Mouse (Mus musculus): ENCODE results near the gene Slc38a4. TPM values are rescaled to one million over a fixed set of nuclear protein-coding genes. Genes with fewer than 3 reads are reported as not detected.

Gene Slc38a4
- polyA plus RNA-seq, 1 experiment from 2014 or later = 74.2 TPM

GRCm38 (mm10) chr15:96963735-96964134 lies 92.0 kb downstream of the Slc38a4 start:
- no peak overlapping the region for H3K4me3 ChIP-seq (ENCODE audit: low read length)
- H3K4me1 ChIP-seq (ENCODE audit: insufficient read depth, low read length) = peaks cover 4% of the 10 kb centered on the region; the same call in 1 of the 2 replicates
- H3K9ac ChIP-seq (replicated peaks; ENCODE audit: low read length) = no peak overlapping the region
- no peaks in the 10 kb centered on the region for H3K9me3 ChIP-seq (ENCODE audit: low read length)
- H3K27ac ChIP-seq (ENCODE audit: low read length) = no peak overlapping the region
- WGBS = 74% methylated on average over 10 of the region's 10 CpGs
- no peaks in the 10 kb centered on the region for H3K36me3 ChIP-seq (ENCODE audit: insufficient read depth, low read length)
- no peaks in the 10 kb centered on the region for H3K27me3 ChIP-seq (ENCODE audit: insufficient read depth, low read length)
- no peak for ATAC-seq (ENCODE audit: low FRiP score, low TSS enrichment)
- H3K4me2 ChIP-seq (replicated peaks; ENCODE audit: low read depth, low read length) = no peak overlapping the region

DNA sequence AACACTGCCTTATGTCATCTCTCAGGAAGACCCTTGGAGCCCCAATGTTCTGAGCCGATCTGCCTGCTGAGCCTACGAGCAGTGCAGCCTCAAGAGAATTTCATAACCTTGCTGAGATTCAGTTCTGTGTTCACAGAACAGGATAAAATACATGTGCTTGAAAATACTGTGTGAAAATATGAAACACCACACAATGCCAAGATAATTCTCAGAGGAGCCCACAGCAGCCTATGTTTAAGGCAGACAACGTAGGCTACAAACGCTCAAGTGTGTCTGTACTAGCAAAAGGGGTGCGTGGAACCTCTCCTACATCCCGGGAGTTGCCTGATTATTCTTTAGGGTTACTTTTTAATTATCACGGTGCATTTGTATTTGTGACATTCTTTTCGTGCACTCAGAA lies 92.4 kb downstream of the Slc38a4 start:
- WGBS = 89% methylated on average over 8 of the region's 8 CpGs
- H3K36me3 ChIP-seq (ENCODE audit: insufficient read depth, low read length) = no peaks in the 10 kb centered on the region
- H3K9me3 ChIP-seq (ENCODE audit: low read length) = no peaks in the 10 kb centered on the region
- no peak overlapping the region for H3K4me3 ChIP-seq (ENCODE audit: low read length)
- no peak overlapping the region for H3K27ac ChIP-seq (ENCODE audit: low read length)
- no peak for ATAC-seq (ENCODE audit: low FRiP score, low TSS enrichment)
- no peaks in the 10 kb centered on the region for H3K27me3 ChIP-seq (ENCODE audit: insufficient read depth, low read length)
- peaks cover 4% of the 10 kb centered on the region; the same call in 1 of the 2 replicates for H3K4me1 ChIP-seq (ENCODE audit: insufficient read depth, low read length)
- no peak overlapping the region for H3K9ac ChIP-seq (replicated peaks; ENCODE audit: low read length)
- H3K4me2 ChIP-seq (replicated peaks; ENCODE audit: low read depth, low read length) = no peak overlapping the region

DNA sequence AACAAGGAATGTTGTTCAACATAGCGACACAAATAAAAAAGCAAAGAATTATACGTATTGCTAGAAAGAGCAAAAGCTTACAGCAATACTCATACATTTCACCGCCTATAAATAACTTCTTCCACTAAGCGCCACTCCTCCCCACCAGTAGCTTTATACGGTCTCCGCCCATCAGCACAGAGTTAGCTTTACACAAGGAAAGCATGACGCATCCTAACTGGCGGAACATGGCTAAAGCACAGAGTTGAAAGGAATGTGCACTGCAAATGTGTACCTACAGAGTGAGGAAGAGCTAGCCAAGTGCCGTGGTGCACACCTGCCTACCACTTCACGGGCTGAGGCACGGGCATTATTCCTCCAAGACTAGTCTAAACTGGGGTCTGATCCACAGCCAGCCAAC lies 95.4 kb downstream of the Slc38a4 start:
- no peak for ATAC-seq (ENCODE audit: low FRiP score, low TSS enrichment)
- 92% methylated on average over 11 of the region's 11 CpGs for WGBS
- H3K27me3 ChIP-seq (ENCODE audit: insufficient read depth, low read length) = no peaks in the 10 kb centered on the region
- H3K4me1 ChIP-seq (ENCODE audit: insufficient read depth, low read length) = peaks cover 4% of the 10 kb centered on the region; the same call in 1 of the 2 replicates
- no peaks in the 10 kb centered on the region for H3K9me3 ChIP-seq (ENCODE audit: low read length)
- H3K4me3 ChIP-seq (ENCODE audit: low read length) = no peak overlapping the region
- no peak overlapping the region for H3K9ac ChIP-seq (replicated peaks; ENCODE audit: low read length)
- H3K4me2 ChIP-seq (replicated peaks; ENCODE audit: low read depth, low read length) = no peak overlapping the region
- H3K27ac ChIP-seq (ENCODE audit: low read length) = no peak overlapping the region
- H3K36me3 ChIP-seq (ENCODE audit: insufficient read depth, low read length) = no peaks in the 10 kb centered on the region

DNA sequence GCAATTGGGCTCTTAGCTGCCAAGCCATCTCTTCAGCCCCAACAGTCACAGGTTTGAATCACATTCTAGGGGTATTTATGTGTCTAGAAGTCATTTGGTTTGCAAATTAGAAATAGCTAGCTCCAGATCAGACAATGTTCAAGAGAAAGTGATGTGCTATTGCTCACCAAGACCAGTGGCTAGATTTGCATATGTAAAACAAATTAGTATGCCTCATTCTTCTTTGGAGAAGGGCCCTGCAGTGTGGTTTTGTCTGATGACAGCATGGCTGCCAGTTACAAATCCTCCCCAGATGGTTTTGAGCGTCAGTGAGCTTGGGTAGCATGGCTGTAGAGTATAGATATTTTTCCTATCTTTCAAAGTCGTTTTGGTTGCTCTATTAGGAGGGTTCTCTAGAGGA lies 96.5 kb downstream of the Slc38a4 start:
- WGBS = 75% methylated on average over 2 of the region's 2 CpGs
- Histone ChIP-seq H3K4me2 (replicated peaks; ENCODE audit: low read depth, low read length) (no peak overlapping the region), H3K9me3 (ENCODE audit: low read length) (no peaks in the 10 kb centered on the region), H3K27ac (ENCODE audit: low read length) (no peak overlapping the region), H3K36me3 (ENCODE audit: insufficient read depth, low read length) (no peaks in the 10 kb centered on the region), H3K4me1 (ENCODE audit: insufficient read depth, low read length) (peaks cover 4% of the 10 kb centered on the region; the same call in 1 of the 2 replicates), H3K9ac (replicated peaks; ENCODE audit: low read length) (no peak overlapping the region), H3K4me3 (ENCODE audit: low read length) (no peak overlapping the region), H3K27me3 (ENCODE audit: insufficient read depth, low read length) (no peaks in the 10 kb centered on the region)
- no peak for ATAC-seq (ENCODE audit: low FRiP score, low TSS enrichment)

GRCm38 (mm10) chr15:96956699-96957098 lies 99.1 kb downstream of the Slc38a4 start:
- Histone ChIP-seq H3K27me3 (ENCODE audit: insufficient read depth, low read length) (no peaks in the 10 kb centered on the region), H3K9me3 (ENCODE audit: low read length) (no peaks in the 10 kb centered on the region), H3K4me3 (ENCODE audit: low read length) (no peak overlapping the region), H3K4me2 (replicated peaks; ENCODE audit: low read depth, low read length) (no peak overlapping the region), H3K36me3 (ENCODE audit: insufficient read depth, low read length) (no peaks in the 10 kb centered on the region), H3K4me1 (ENCODE audit: insufficient read depth, low read length) (no peaks in the 10 kb centered on the region), H3K9ac (replicated peaks; ENCODE audit: low read length) (no peak overlapping the region), H3K27ac (ENCODE audit: low read length) (no peak overlapping the region)
- 84% methylated on average over 3 of the region's 3 CpGs for WGBS
- no peak for ATAC-seq (ENCODE audit: low FRiP score, low TSS enrichment)

DNA sequence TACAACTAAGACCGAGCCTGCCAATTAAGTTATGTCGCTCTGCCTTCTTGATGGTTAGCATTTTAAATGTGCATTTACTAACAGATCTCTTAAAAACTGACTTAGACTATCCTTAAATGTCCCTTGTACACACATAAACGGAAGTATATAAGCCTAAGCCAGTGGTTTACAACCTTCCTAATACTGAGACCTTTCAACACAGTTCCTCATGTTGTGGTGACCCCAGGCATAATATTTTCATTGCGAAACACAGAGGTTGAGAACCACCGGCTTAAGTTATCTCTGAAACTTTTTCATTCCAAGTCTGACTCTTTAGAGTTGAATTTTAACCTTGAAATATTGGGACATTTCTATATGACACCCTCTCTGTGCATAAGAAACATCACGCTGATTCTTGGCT lies 101.4 kb downstream of the Slc38a4 start:
- no peak overlapping the region for H3K4me2 ChIP-seq (replicated peaks; ENCODE audit: low read depth, low read length)
- ATAC-seq (ENCODE audit: low FRiP score, low TSS enrichment) = no peak
- WGBS = 88% methylated on average over 6 of the region's 6 CpGs

DNA sequence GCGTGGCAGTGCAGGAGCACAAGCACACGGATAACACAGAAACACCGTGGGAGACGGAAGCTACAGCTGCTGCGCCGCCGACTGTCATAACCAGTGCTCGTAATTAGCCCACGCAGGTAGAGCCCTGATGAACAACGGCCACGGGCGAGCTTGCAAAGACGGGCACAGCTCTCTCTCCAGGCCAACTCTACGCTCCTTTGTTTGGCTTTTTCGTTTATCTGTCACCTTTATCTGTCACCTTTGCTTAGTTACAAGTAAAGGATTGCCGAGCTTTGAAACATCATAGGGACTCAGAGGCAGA lies 101.9 kb downstream of the Slc38a4 start:
- peak overlapping the region; percentile 55 for H3K4me2 ChIP-seq (replicated peaks; ENCODE audit: low read depth, low read length)
- peak overlapping the region; percentile 35 for H3K4me3 ChIP-seq (ENCODE audit: low read length)
- H3K27ac ChIP-seq (ENCODE audit: low read length) = no peak overlapping the region
- H3K36me3 ChIP-seq (ENCODE audit: insufficient read depth, low read length) = no peaks in the 10 kb centered on the region
- ATAC-seq (ENCODE audit: low FRiP score, low TSS enrichment) = no peak
- H3K4me1 ChIP-seq (ENCODE audit: insufficient read depth, low read length) = no peaks in the 10 kb centered on the region
- no peaks in the 10 kb centered on the region for H3K9me3 ChIP-seq (ENCODE audit: low read length)
- no peaks in the 10 kb centered on the region for H3K27me3 ChIP-seq (ENCODE audit: insufficient read depth, low read length)
- peak overlapping the region; percentile 56 for H3K9ac ChIP-seq (replicated peaks; ENCODE audit: low read length)
- WGBS = 63% methylated on average over 16 of the region's 16 CpGs

More for the DNA sequence above, 101.4 kb downstream of the Slc38a4 start:
- Histone ChIP-seq H3K9ac (replicated peaks; ENCODE audit: low read length) (no peak overlapping the region), H3K4me3 (ENCODE audit: low read length) (no peak overlapping the region), H3K9me3 (ENCODE audit: low read length) (no peaks in the 10 kb centered on the region), H3K27ac (ENCODE audit: low read length) (no peak overlapping the region), H3K27me3 (ENCODE audit: insufficient read depth, low read length) (no peaks in the 10 kb centered on the region), H3K4me1 (ENCODE audit: insufficient read depth, low read length) (no peaks in the 10 kb centered on the region), H3K36me3 (ENCODE audit: insufficient read depth, low read length) (no peaks in the 10 kb centered on the region)

DNA sequence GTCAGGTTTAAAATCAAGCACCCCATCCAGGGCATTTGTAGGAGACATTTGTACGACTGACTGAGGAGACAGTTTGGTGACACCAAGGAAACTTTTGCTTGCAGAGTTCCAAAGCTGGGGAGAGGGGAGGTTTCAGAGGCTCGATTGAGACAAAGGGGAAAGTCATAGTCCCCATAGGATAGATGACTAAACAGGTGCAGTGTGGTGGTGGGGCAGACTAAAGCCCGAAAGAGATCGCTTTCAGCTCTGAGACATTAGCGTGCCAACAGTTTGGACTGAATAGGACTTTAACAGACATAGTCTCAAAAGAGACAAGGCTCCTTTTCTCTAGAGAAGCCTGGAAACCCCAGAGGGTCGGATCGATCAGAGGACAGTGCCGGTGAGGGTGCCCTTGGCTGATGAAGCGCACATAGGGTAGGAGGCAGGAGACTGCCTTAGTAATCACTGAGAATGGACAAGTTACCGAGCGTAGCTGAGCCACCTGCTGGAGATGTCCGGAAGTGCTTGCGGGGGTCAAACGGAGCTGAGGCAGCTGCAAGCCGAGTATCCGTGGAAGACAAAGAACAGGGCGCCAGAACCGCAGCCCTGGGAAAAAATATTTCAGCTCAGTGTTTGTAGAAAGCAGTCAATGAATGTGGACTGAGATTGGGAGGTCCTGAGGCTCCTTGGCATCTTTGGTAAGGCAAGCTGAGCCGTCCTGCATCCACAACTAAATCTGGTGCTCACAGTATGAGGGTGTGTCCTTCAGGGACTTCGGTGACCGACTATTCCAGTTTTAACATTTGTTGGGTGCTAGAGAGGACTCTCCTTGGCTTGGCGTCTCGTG lies 102.4 kb downstream of the Slc38a4 start:
- WGBS = 31% methylated on average over 23 of the region's 23 CpGs
- Histone ChIP-seq H3K9ac (replicated peaks; ENCODE audit: low read length) (peak overlapping the region; percentile 56), H3K4me2 (replicated peaks; ENCODE audit: low read depth, low read length) (peak overlapping the region; percentile 55), H3K4me3 (ENCODE audit: low read length) (peak overlapping the region; percentile 35), H3K4me1 (ENCODE audit: insufficient read depth, low read length) (no peaks in the 10 kb centered on the region), H3K9me3 (ENCODE audit: low read length) (no peaks in the 10 kb centered on the region), H3K27ac (ENCODE audit: low read length) (no peak overlapping the region), H3K36me3 (ENCODE audit: insufficient read depth, low read length) (no peaks in the 10 kb centered on the region), H3K27me3 (ENCODE audit: insufficient read depth, low read length) (no peaks in the 10 kb centered on the region)
- peak; percentile 51; the same call in 1 of the 2 replicates for ATAC-seq (ENCODE audit: low FRiP score, low TSS enrichment)

GRCm38 (mm10) chr15:96952488-96952887 lies 103.3 kb downstream of the Slc38a4 start:
- no peaks in the 10 kb centered on the region for H3K36me3 ChIP-seq (ENCODE audit: insufficient read depth, low read length)

DNA sequence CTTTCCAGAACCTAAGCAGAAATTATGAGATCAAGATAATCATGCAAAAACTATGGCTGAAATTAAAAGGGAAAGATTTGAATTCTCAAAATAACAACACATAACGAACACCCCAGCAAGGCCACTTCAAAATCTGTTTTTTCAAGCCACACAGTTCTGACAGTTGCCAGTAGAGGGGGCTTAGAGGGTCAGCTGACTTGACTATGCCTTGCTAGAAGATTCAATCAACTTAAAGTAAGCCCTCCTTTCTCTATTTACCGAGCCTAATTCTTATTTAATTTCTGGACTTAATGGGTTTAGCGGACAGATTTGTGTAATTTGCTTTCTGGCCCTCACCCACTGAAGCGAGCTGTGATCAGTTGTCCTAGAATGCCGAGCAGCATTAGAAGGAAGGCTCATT lies 104.0 kb downstream of the Slc38a4 start:
- no peak for ATAC-seq (ENCODE audit: low FRiP score, low TSS enrichment)
- WGBS = 63% methylated on average over 5 of the region's 5 CpGs
- H3K36me3 ChIP-seq (ENCODE audit: insufficient read depth, low read length) = no peaks in the 10 kb centered on the region
- H3K9me3 ChIP-seq (ENCODE audit: low read length) = no peaks in the 10 kb centered on the region
- no peaks in the 10 kb centered on the region for H3K4me1 ChIP-seq (ENCODE audit: insufficient read depth, low read length)
- H3K4me2 ChIP-seq (replicated peaks; ENCODE audit: low read depth, low read length) = no peak overlapping the region
- H3K9ac ChIP-seq (replicated peaks; ENCODE audit: low read length) = no peak overlapping the region
- H3K4me3 ChIP-seq (ENCODE audit: low read length) = no peak overlapping the region
- no peak overlapping the region for H3K27ac ChIP-seq (ENCODE audit: low read length)
- H3K27me3 ChIP-seq (ENCODE audit: insufficient read depth, low read length) = no peaks in the 10 kb centered on the region

More at GRCm38 (mm10) chr15:96952488-96952887, 103.3 kb downstream of the Slc38a4 start:
- 71% methylated on average over 8 of the region's 8 CpGs for WGBS
- Histone ChIP-seq H3K27me3 (ENCODE audit: insufficient read depth, low read length) (no peaks in the 10 kb centered on the region), H3K9ac (replicated peaks; ENCODE audit: low read length) (no peak overlapping the region), H3K4me3 (ENCODE audit: low read length) (no peak overlapping the region), H3K27ac (ENCODE audit: low read length) (no peak overlapping the region), H3K4me2 (replicated peaks; ENCODE audit: low read depth, low read length) (no peak overlapping the region), H3K9me3 (ENCODE audit: low read length) (no peaks in the 10 kb centered on the region), H3K4me1 (ENCODE audit: insufficient read depth, low read length) (no peaks in the 10 kb centered on the region)
- no peak for ATAC-seq (ENCODE audit: low FRiP score, low TSS enrichment)
